Mouse (Mus musculus): ENCODE data around the gene Rap1gap2.

GRCm38 (mm10) chr11:74531725-74532124 is 79.0 kb downstream of the Rap1gap2 start:
- TF ChIP-seq GATA1 (IDR thresholded peaks at IDR 0.05; ENCODE audit: borderline replicate concordance, low read length) = no peak
- no peak for TF ChIP-seq FLI1 (IDR thresholded peaks at IDR 0.05; ENCODE audit: low read length)
